Mouse (Mus musculus) embryonic fibroblast, embryonic 13.5 days (primary cell): ENCODE results near the gene Ctbp2.

Experiments
- CTCF ChIP-seq: IDR thresholded peaks from 2 replicates; pipeline ENCODE4 v1.5.1; 2011; ENCODE audit warnings: mild to moderate bottlenecking, control low read depth, low read length, moderate library complexity, borderline replicate concordance; ENCODE audit not compliant: insufficient read depth
- POLR2A ChIP-seq: IDR thresholded peaks from 2 replicates; pipeline ENCODE4 v1.6.1; 2011; ENCODE audit warnings: low read depth, mild to moderate bottlenecking, control low read depth, low read length, moderate library complexity

GRCm38 (mm10) chr7:133102578-133102977, 21.6 kb downstream of the Ctbp2 start:
- TF ChIP-seq CTCF (no peak), POLR2A (no peak)
